Mouse (Mus musculus) forebrain, postnatal 0 days (tissue): ENCODE measurements around the gene Insig2. TPM values are rescaled to one million over a fixed set of nuclear protein-coding genes. Genes with fewer than 3 reads are reported as not detected.

Source experiments
- ATAC-seq: fragments of 200-750 bp; cut with Nextera tagmentation; 2 replicates; pipeline ENCODE4 v1.8.0; 2017; ENCODE audit warnings: mild to moderate bottlenecking, moderate library complexity
- DNase-seq: peaks from one replicate; pipeline ENCODE4 v3.0.0-alpha.2; 2015
- H3K27ac ChIP-seq: fragments of 300-500 bp; sonication (generic); 2 replicates; pipeline ENCODE4 v1.5.1; 2014; ENCODE audit warnings: low read depth, mild to moderate bottlenecking, antibody characterized with exemption, low read length, moderate library complexity, mixed read lengths
- H3K27me3 ChIP-seq: fragments of 300-500 bp; sonication (generic); 2 replicates; pipeline ENCODE4 v1.6.1; 2014; ENCODE audit warnings: mild to moderate bottlenecking, low read length, mixed read lengths; ENCODE audit not compliant: insufficient read depth
- H3K36me3 ChIP-seq: fragments of 300-500 bp; sonication (generic); 2 replicates; pipeline ENCODE4 v1.6.1; 2014; ENCODE audit warnings: mild to moderate bottlenecking, moderate library complexity; ENCODE audit not compliant: insufficient read depth
- H3K4me1 ChIP-seq: fragments of 300-500 bp; sonication (generic); 2 replicates; pipeline ENCODE4 v1.6.1; 2014; ENCODE audit warnings: antibody characterized with exemption; ENCODE audit not compliant: insufficient read depth
- H3K4me2 ChIP-seq: fragments of 300-500 bp; sonication (generic); 2 replicates; pipeline ENCODE4 v1.6.1; 2014; ENCODE audit warnings: low read depth, mild to moderate bottlenecking, moderate library complexity
- H3K4me3 ChIP-seq: fragments of 300-500 bp; sonication (generic); 2 replicates; pipeline ENCODE4 v1.5.1; 2014; ENCODE audit warnings: low read depth, low read length, mixed read lengths
- H3K9ac ChIP-seq: fragments of 300-500 bp; sonication (generic); 2 replicates; pipeline ENCODE4 v1.6.1; 2014; ENCODE audit warnings: mild to moderate bottlenecking
- H3K9me3 ChIP-seq: fragments of 300-500 bp; sonication (generic); 2 replicates; pipeline ENCODE4 v1.6.1; 2016; ENCODE audit warnings: low read length
- CTCF ChIP-seq: sonication (generic); IDR thresholded peaks from 2 replicates; pipeline ENCODE4 v1.5.1; 2016; ENCODE audit warnings: antibody characterized with exemption, control low read depth, low read depth
- WGBS: fragments of 180-500 bp; shearing (Covaris S2); extraction: QIAGEN DNeasy Blood & Tissue Kit; methylation state at CpG from one replicate; pipeline ENCODE4 v1.1.7; 2014; 5-methylcytosine and 5-hydroxymethylcytosine counted together
- polyA plus RNA-seq: library from polyadenylated mRNA; unstranded; fragments of >200 nt; fragmentation: Nextera tagmentation; extraction: Ambion mirVana; gene quantifications from 2 replicates; pipeline ENCODE4 v1.2.1, GENCODE M21; 2015
- total RNA-seq: library from RNA; depleted of rRNA; stranded (reverse); fragments of >200 nt; gene quantifications from 2 replicates; pipeline ENCODE4 v1.2.3, GENCODE M21; 2014; rRNA removed

Insig2 gene
- total RNA-seq: 19.5 and 35.1 TPM in 2 replicates
- polyA plus RNA-seq: 28.4 and 39.1 TPM in 2 replicates

DNA sequence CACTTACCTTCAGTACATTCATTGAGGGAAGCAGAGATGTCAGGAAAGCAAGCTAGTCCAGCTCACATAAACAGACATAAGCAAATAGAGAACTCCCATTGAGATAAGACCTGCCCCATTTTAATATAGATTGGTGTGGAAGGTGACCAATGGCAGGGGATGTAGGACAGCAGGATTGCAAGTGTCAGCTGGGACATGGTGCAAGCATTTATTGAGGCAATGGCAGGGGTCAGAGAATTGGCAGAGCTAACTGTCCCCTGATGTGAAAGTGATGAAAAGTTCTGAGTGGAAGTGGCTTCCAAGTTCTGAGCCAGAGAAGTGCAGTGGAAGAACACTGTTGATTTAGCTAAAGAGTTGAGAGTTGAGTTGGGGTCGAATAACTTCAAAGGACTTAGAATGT lies at the start of gene Insig2:
Gene Insig2, minus strand, starts transcription at position 105 of the 400 bp plus-strand sequence.
- Histone ChIP-seq H3K9me3 (no peaks in the 10 kb centered on the region), H3K4me3 (no peak within 1 kb of the TSS), H3K9ac (no peak within 1 kb of the TSS), H3K27ac (no peak within 1 kb of the TSS), H3K4me2 (no peak within 1 kb of the TSS), H3K4me1 (peaks cover 6% of the 10 kb centered on the region; the same call in 1 of the 2 replicates), H3K27me3 (no peaks in the 10 kb centered on the region), H3K36me3 (0 out of 2 replicates have a peak, but pooled peaks cover 5% of the 10 kb centered on the region)
- 90% methylated on average over 1 of the region's 1 CpGs for WGBS
- no peak for ATAC-seq
- TF ChIP-seq CTCF: no peak
- no peak for DNase-seq

DNA sequence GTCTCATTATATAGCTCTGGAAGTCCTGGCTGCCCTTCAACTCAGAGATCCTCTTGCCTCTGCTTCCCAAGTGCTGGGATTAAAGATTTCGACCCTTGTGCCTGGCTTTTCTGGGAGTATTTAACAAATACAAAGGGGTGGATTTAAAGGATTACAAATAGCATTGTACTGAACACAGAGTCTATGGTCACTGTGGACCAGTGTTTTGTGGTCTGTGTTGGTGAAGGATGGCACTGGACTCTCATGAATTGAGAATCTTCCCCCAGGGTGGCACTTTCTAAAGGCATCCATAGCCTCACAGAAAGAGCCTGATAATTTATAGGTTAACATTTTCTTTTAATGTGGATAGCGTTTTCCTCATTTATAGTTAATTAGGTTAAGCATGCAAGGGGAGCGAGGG lies 49.2 kb upstream of the Insig2 start:
- H3K4me3 ChIP-seq: no peak overlapping the region
- no peak for TF ChIP-seq CTCF
- DNase-seq (no peak), ATAC-seq (no peak)
- no peak overlapping the region for H3K9ac ChIP-seq
- H3K4me2 ChIP-seq: no peak overlapping the region
- H3K36me3 ChIP-seq: no peaks in the 10 kb centered on the region
- no peak overlapping the region for H3K27ac ChIP-seq
- H3K4me1 ChIP-seq: no peaks in the 10 kb centered on the region
- H3K9me3 ChIP-seq: no peaks in the 10 kb centered on the region
- H3K27me3 ChIP-seq: no peaks in the 10 kb centered on the region
- 33% methylated on average over 3 of the region's 3 CpGs for whole genome bisulfite sequencing

DNA sequence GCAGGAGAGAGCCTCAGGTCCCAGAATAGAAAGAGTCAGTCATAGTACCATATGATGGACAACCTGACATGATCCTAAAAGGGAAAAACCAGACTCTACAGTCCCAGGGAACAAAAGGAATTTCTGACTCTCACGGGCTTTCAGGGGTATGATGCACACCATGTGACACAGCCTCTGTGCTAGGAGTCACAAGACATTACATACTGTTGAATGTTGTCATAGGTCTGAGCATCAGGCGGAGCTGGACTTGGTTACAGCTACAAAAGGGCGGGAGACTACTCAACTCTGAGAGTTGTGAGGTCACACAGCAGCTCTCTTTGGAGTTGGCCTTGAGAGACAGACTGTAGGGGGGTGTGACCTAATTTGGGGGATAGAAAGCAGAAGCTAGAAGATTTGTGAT lies 47.6 kb upstream of the Insig2 start:
- no peaks in the 10 kb centered on the region for H3K27me3 ChIP-seq
- DNase-seq (no peak), ATAC-seq (no peak)
- H3K4me2 ChIP-seq: no peak overlapping the region
- TF ChIP-seq CTCF: no peak
- H3K36me3 ChIP-seq: no peaks in the 10 kb centered on the region
- no peak overlapping the region for H3K4me3 ChIP-seq
- H3K27ac ChIP-seq: no peak overlapping the region
- no peak overlapping the region for H3K9ac ChIP-seq
- no peaks in the 10 kb centered on the region for H3K4me1 ChIP-seq
- WGBS: 88% methylated on average over 3 of the region's 3 CpGs
- H3K9me3 ChIP-seq: no peaks in the 10 kb centered on the region

DNA sequence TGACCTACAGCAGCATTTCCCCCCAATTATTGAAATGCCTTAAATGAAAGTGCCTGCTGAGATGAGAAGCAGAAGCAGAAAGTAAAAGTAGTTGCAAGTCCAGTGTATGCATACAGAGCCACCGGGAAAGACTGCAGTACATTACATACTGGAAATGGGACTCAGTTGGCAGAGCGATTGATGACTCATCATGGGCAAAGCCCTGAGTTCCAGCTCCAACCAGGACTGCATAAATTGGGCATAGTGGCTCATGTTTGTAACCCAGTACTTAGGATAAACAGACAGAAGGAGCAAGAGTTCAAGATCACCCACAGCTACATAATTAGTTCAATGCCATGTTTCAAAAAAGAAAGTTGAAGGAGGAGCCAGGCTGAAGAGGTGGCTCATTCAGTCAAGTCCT lies 45.5 kb upstream of the Insig2 start:
- no peak for TF ChIP-seq CTCF
- H3K27ac ChIP-seq: no peak overlapping the region
- H3K4me1 ChIP-seq: no peaks in the 10 kb centered on the region
- ATAC-seq (no peak), DNase-seq (no peak)
- 96% methylated on average over 2 of the region's 2 CpGs for WGBS
- no peaks in the 10 kb centered on the region for H3K27me3 ChIP-seq
- no peaks in the 10 kb centered on the region for H3K9me3 ChIP-seq
- H3K4me3 ChIP-seq: no peak overlapping the region
- H3K36me3 ChIP-seq: no peaks in the 10 kb centered on the region
- no peak overlapping the region for H3K4me2 ChIP-seq
- H3K9ac ChIP-seq: no peak overlapping the region

DNA sequence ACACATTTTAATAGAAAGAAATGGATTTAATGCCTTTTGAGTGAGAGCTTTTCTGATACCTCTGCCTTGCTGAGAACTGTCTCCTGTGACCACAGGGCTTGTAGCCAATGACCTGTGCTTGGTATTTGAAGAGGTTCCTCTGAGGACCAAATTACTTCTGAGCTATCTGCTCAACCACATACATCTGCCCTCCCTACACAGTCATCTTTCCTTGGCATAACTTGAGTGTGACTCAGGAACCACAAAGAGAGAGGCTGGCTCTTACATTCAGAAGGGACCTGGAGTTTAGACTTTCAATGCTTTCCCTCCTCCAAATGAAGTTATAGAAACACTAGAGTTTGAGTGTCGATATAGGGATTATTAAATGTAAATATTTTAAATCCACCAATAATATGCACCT lies 45.0 kb upstream of the Insig2 start:
- H3K9me3 ChIP-seq: no peaks in the 10 kb centered on the region
- no peak overlapping the region for H3K4me3 ChIP-seq
- no peaks in the 10 kb centered on the region for H3K36me3 ChIP-seq
- no peak for TF ChIP-seq CTCF
- no peak overlapping the region for H3K4me2 ChIP-seq
- WGBS: 95% methylated on average over 1 of the region's 1 CpGs
- no peak overlapping the region for H3K27ac ChIP-seq
- DNase-seq: no peak
- ATAC-seq: no peak
- no peak overlapping the region for H3K9ac ChIP-seq
- no peaks in the 10 kb centered on the region for H3K27me3 ChIP-seq
- H3K4me1 ChIP-seq: no peaks in the 10 kb centered on the region

DNA sequence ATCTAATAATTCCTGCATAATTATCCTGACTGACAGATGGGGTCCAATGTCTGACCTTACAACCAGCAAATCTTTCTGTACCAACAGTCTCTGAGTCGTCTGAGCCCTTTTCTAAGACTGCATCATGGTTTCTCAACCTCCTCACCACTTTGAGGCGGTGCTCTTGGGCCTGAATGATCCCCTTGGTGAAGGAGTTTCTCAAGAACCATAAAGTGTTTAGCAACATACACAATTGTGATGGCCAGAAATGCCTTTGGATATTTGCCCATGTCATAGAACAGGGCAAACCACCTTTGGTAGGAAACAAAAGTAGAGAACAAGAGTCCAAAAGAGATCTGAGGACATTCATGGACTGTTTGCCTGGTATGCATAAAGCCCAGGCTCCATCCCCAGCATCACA lies 41.2 kb upstream of the Insig2 start:
- DNase-seq (no peak), ATAC-seq (no peak)
- H3K9ac ChIP-seq: no peak overlapping the region
- no peak for TF ChIP-seq CTCF
- H3K36me3 ChIP-seq: no peaks in the 10 kb centered on the region
- no peak overlapping the region for H3K27ac ChIP-seq
- no peaks in the 10 kb centered on the region for H3K27me3 ChIP-seq
- WGBS: 77% methylated on average over 2 of the region's 2 CpGs
- no peak overlapping the region for H3K4me3 ChIP-seq
- H3K4me2 ChIP-seq: no peak overlapping the region
- H3K9me3 ChIP-seq: no peaks in the 10 kb centered on the region
- no peaks in the 10 kb centered on the region for H3K4me1 ChIP-seq

DNA sequence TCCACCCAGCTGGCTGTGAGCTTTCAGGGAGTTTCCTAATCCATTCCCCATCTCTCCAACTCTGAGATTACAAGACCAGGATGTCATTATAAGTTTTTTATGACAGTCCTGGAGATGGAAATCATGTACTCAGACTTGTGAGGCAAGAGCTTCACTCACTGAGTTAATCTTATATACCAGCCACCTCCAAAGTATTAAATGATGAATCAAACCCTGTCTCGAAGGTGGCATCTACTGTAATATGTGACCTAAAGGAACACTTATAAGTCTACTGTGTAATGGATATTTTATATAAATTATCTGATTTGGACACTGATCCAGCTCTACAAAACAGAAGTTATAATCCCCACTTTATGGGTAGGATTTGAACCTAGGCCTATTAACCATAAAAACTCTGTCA lies 40.3 kb upstream of the Insig2 start:
- H3K36me3 ChIP-seq: no peaks in the 10 kb centered on the region
- TF ChIP-seq CTCF: no peak
- H3K27me3 ChIP-seq: no peaks in the 10 kb centered on the region
- H3K4me2 ChIP-seq: no peak overlapping the region
- H3K9ac ChIP-seq: no peak overlapping the region
- H3K9me3 ChIP-seq: no peaks in the 10 kb centered on the region
- WGBS: 98% methylated on average over 1 of the region's 1 CpGs
- no peak overlapping the region for H3K27ac ChIP-seq
- DNase-seq (no peak), ATAC-seq (no peak)
- no peak overlapping the region for H3K4me3 ChIP-seq
- H3K4me1 ChIP-seq: no peaks in the 10 kb centered on the region

DNA sequence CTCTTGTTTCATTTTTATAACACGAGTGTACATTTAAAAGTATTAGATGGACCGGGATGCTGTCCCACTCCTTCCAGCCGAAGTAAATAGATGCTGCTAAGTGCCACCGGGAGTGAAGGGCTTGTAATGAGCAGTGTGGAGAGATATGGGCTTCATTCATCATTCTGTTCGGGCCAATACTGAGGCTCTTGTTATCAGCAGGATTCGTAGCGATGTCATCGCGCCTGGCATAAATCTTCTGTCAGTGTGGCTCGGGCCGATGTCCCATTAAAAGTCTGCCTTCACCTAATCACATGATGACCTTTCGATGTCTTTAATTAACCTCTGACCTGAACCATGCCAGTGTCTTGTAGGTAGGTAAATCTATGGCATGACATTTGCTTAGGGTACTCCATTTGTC lies 39.1 kb upstream of the Insig2 start:
- no peak for TF ChIP-seq CTCF
- 83% methylated on average over 12 of the region's 12 CpGs for WGBS

More for the DNA sequence above, 39.1 kb upstream of the Insig2 start:
- H3K4me1 ChIP-seq: no peaks in the 10 kb centered on the region
- ATAC-seq (no peak), DNase-seq (no peak)
- H3K4me3 ChIP-seq: no peak overlapping the region
- no peaks in the 10 kb centered on the region for H3K36me3 ChIP-seq
- no peak overlapping the region for H3K9ac ChIP-seq
- no peak overlapping the region for H3K4me2 ChIP-seq
- H3K9me3 ChIP-seq: no peaks in the 10 kb centered on the region
- no peak overlapping the region for H3K27ac ChIP-seq
- H3K27me3 ChIP-seq: no peaks in the 10 kb centered on the region
